Mouse (Mus musculus) bone marrow macrophage, adult 2 months (primary cell): Measurements from ENCODE around the gene F10.

Experiments
- CTCF ChIP-seq: IDR thresholded peaks from 2 replicates; pipeline ENCODE4 v1.5.1; 2012; ENCODE audit warnings: low read depth, mild to moderate bottlenecking, low read length, moderate library complexity
- POLR2A ChIP-seq: IDR thresholded peaks from 2 replicates; pipeline ENCODE4 v1.6.1; 2012; ENCODE audit warnings: mild to moderate bottlenecking, low read depth, low read length, borderline replicate concordance

- no peak for TF ChIP-seq CTCF
- TF ChIP-seq POLR2A: no peak
These were observed 45.7 kb upstream of the F10 start for GRCm38 (mm10) chr8:12991411-12991810.
